ENCODE assay signal across 13 mouse cellular contexts in genomic region chr14:27262349-27262748, GRCm38 (mm10).
"Had no signal": no experiment of that assay in that cellular context is flagged by ENCODE, and none has a peak within 500 bp of the region (broad histone marks: within the 10 kb centered on the region; RNA-seq: fewer than 3 reads in every experiment).

No protein-coding gene starts in this region.

- ATAC-seq: hindbrain, postnatal 0 days; intestine, embryonic 16.5 days had no signal

- DNase-seq: gastrocnemius, postnatal 14 days; heart, adult 18-20 months; heart, postnatal 14 days; heart, postnatal 36 days; kidney, adult 11 months; kidney, adult 2 months; kidney, postnatal 10 days; kidney, postnatal 25 days; kidney, postnatal 4 days; liver; liver, embryonic 13.5 days had no signal
